Mouse (Mus musculus) neural tube, embryonic 13.5 days (tissue): ENCODE measurements around the gene Dupd1. TPM values are rescaled to one million over a fixed set of nuclear protein-coding genes. Genes with fewer than 3 reads are reported as not detected.
A peak's percentile ranks its signal among the peaks of the same experiment; 100 is the strongest.

Source experiments
- ATAC-seq: fragments of 200-750 bp; cut with Nextera tagmentation; 2 replicates; pipeline ENCODE4 v1.8.0; 2017; ENCODE audit warnings: low read depth, mild to moderate bottlenecking, moderate TSS enrichment, moderate library complexity
- H3K27ac ChIP-seq: fragments of 300-500 bp; sonication (generic); replicated peaks from 2 replicates; pipeline ENCODE4 v1.5.1; 2015; ENCODE audit warnings: moderate library complexity, mild to moderate bottlenecking, inconsistent platforms
- H3K27me3 ChIP-seq: fragments of 300-500 bp; sonication (generic); 2 replicates; pipeline ENCODE4 v1.6.1; 2015; ENCODE audit warnings: mild to moderate bottlenecking, inconsistent platforms
- H3K36me3 ChIP-seq: fragments of 300-500 bp; sonication (generic); 2 replicates; pipeline ENCODE4 v1.6.1; 2015; ENCODE audit warnings: mild to moderate bottlenecking, inconsistent platforms
- H3K4me1 ChIP-seq: fragments of 300-500 bp; sonication (generic); replicated peaks from 2 replicates; pipeline ENCODE4 v1.6.1; 2015; ENCODE audit warnings: inconsistent platforms
- H3K4me2 ChIP-seq: fragments of 300-500 bp; sonication (generic); 2 replicates; pipeline ENCODE4 v1.6.1; 2015; ENCODE audit warnings: inconsistent platforms, mild to moderate bottlenecking, moderate library complexity
- H3K4me3 ChIP-seq: fragments of 300-500 bp; sonication (generic); 2 replicates; pipeline ENCODE4 v1.5.1; 2015; ENCODE audit warnings: mild to moderate bottlenecking, inconsistent platforms
- H3K9ac ChIP-seq: fragments of 300-500 bp; sonication (generic); 2 replicates; pipeline ENCODE4 v1.6.1; 2015; ENCODE audit warnings: moderate library complexity, mild to moderate bottlenecking, inconsistent platforms
- H3K9me3 ChIP-seq: fragments of 300-500 bp; sonication (generic); 2 replicates; pipeline ENCODE4 v1.6.1; 2016; ENCODE audit warnings: inconsistent platforms
- WGBS: fragments of 180-500 bp; shearing (Covaris S2); methylation state at CpG from one replicate; pipeline ENCODE4 v1.1.7; 2015; 5-methylcytosine and 5-hydroxymethylcytosine counted together
- polyA plus RNA-seq: library from polyadenylated mRNA; unstranded; fragments of >200 nt; fragmentation: Nextera tagmentation; extraction: Ambion mirVana; gene quantifications from 2 replicates; pipeline ENCODE4 v1.2.1, GENCODE M21; 2015

Dupd1 gene
- polyA plus RNA-seq, 1 experiment from 2014 or later: not detected

- Histone ChIP-seq H3K27me3 (no peaks in the 10 kb centered on the region), H3K27ac (no peak overlapping the region), H3K4me1 (peaks cover 21% of the 10 kb centered on the region), H3K9ac (no peak overlapping the region), H3K36me3 (peaks cover 69% of the 10 kb centered on the region), H3K9me3 (no peaks in the 10 kb centered on the region), H3K4me2 (no peak overlapping the region), H3K4me3 (no peak overlapping the region)
- 81% methylated on average over 8 of the region's 8 CpGs for WGBS
- no peak for ATAC-seq
These were observed 51.8 kb downstream of the Dupd1 start for GRCm38 (mm10) chr14:21662465-21663142.

- Histone ChIP-seq H3K4me2 (no peak overlapping the region), H3K36me3 (peaks cover 43% of the 10 kb centered on the region), H3K4me3 (no peak overlapping the region), H3K9me3 (no peaks in the 10 kb centered on the region), H3K9ac (no peak overlapping the region), H3K27ac (peak overlapping the region; percentile 38; the same call in 1 of the 2 replicates), H3K27me3 (no peaks in the 10 kb centered on the region), H3K4me1 (peaks cover 27% of the 10 kb centered on the region)
- peak; percentile 68; the same call in 1 of the 2 replicates for ATAC-seq
- 15% methylated on average over 5 of the region's 5 CpGs for WGBS
These were observed 54.7 kb downstream of the Dupd1 start for GRCm38 (mm10) chr14:21659652-21660051.

GRCm38 (mm10) chr14:21659155-21659554 is 55.2 kb downstream of the Dupd1 start:
- Histone ChIP-seq H3K27ac (peak overlapping the region; percentile 38), H3K36me3 (peaks cover 43% of the 10 kb centered on the region), H3K9me3 (no peaks in the 10 kb centered on the region), H3K9ac (0 out of 2 replicates have a peak overlapping the region, but pooled peaks have one; percentile 12), H3K4me2 (no peak overlapping the region), H3K4me3 (no peak overlapping the region), H3K4me1 (peaks cover 27% of the 10 kb centered on the region), H3K27me3 (no peaks in the 10 kb centered on the region)
- ATAC-seq: 0 out of 2 replicates have a peak, but pooled peaks have one; percentile 41
- WGBS: 67% methylated on average over 13 of the region's 13 CpGs

GRCm38 (mm10) chr14:21653813-21654212 is 60.6 kb downstream of the Dupd1 start:
- H3K4me2 ChIP-seq: no peak overlapping the region
- no peak overlapping the region for H3K27ac ChIP-seq
- no peaks in the 10 kb centered on the region for H3K9me3 ChIP-seq
- peaks cover 15% of the 10 kb centered on the region for H3K4me1 ChIP-seq
- no peak for ATAC-seq
- 89% methylated on average over 2 of the region's 2 CpGs for WGBS
- no peak overlapping the region for H3K9ac ChIP-seq
- H3K4me3 ChIP-seq: no peak overlapping the region
- peaks cover 11% of the 10 kb centered on the region; the same call in 1 of the 2 replicates for H3K36me3 ChIP-seq
- no peaks in the 10 kb centered on the region for H3K27me3 ChIP-seq

- Histone ChIP-seq H3K9me3 (no peaks in the 10 kb centered on the region), H3K36me3 (peaks cover 51% of the 10 kb centered on the region), H3K4me1 (no peaks in the 10 kb centered on the region), H3K4me3 (no peak overlapping the region), H3K27me3 (no peaks in the 10 kb centered on the region), H3K27ac (no peak overlapping the region), H3K4me2 (no peak overlapping the region), H3K9ac (no peak overlapping the region)
- WGBS: 88% methylated on average over 4 of the region's 4 CpGs
- no peak for ATAC-seq
These were observed 73.5 kb downstream of the Dupd1 start for GRCm38 (mm10) chr14:21640806-21641435.

GRCm38 (mm10) chr14:21636548-21636947 is 77.8 kb downstream of the Dupd1 start:
- H3K36me3 ChIP-seq: peaks cover 49% of the 10 kb centered on the region
- H3K27me3 ChIP-seq: no peaks in the 10 kb centered on the region
- H3K9ac ChIP-seq: no peak overlapping the region
- no peak overlapping the region for H3K4me3 ChIP-seq
- no peak overlapping the region for H3K27ac ChIP-seq
- 83% methylated on average over 6 of the region's 6 CpGs for WGBS
- no peaks in the 10 kb centered on the region for H3K4me1 ChIP-seq
- no peaks in the 10 kb centered on the region for H3K9me3 ChIP-seq
- no peak overlapping the region for H3K4me2 ChIP-seq
- no peak for ATAC-seq

- no peak overlapping the region for H3K4me2 ChIP-seq
- H3K4me3 ChIP-seq: no peak overlapping the region
- no peaks in the 10 kb centered on the region for H3K4me1 ChIP-seq
- H3K27ac ChIP-seq: peak overlapping the region; percentile 49; the same call in 1 of the 2 replicates
- H3K27me3 ChIP-seq: no peaks in the 10 kb centered on the region
- WGBS: 76% methylated on average over 5 of the region's 5 CpGs
- no peak for ATAC-seq
- no peaks in the 10 kb centered on the region for H3K9me3 ChIP-seq
- H3K36me3 ChIP-seq: peaks cover 61% of the 10 kb centered on the region
- H3K9ac ChIP-seq: no peak overlapping the region
These were observed 82.6 kb downstream of the Dupd1 start for GRCm38 (mm10) chr14:21631665-21632200.

Other genes starting within 250 kb of the Dupd1 start
- 19.1 and 19.6 TPM in 2 replicates for gene Kat6b, start 233.1 kb downstream of the Dupd1 start, polyA plus RNA-seq
- 16.9 and 18.5 TPM in 2 replicates for gene Samd8, start 36.0 kb upstream of the Dupd1 start, polyA plus RNA-seq
- gene Dusp13, start 36.6 kb upstream of the Dupd1 start, polyA plus RNA-seq: not detected in 2 replicates
- gene Vdac2, start 110.7 kb upstream of the Dupd1 start, polyA plus RNA-seq: 276 and 284 TPM in 2 replicates
- gene Comtd1, start 134.4 kb upstream of the Dupd1 start, polyA plus RNA-seq: 25.7 and 29.4 TPM in 2 replicates